Mouse (Mus musculus): ENCODE data around the gene Guk1. TPM values are rescaled to one million over a fixed set of nuclear protein-coding genes. Genes with fewer than 3 reads are reported as not detected.
A peak's percentile ranks its signal among the peaks of the same experiment; 100 is the strongest.

The Guk1 gene
- polyA plus RNA-seq, 1 experiment: 54.9 TPM

DNA sequence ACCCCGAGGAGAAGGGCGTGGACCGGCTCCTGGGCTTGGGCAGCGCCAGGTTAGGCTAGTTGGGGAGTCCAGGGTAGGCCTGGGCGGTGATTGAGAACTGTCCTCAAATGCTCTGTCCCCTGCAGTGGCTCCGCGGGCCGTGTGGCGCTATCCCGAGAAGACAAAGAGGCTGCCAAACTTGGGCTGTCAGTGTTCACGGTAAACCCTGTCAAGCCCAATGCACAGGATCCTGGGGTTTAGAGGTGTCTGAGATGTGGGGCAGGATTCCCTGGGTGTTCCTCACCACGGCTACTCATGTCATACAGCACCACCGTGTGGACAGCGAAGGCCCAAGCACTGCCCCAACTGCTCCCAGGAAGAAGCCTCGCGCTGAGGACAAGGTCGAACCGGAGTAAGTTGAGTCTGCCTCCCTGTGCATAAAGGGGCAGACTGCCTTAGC, 17.0 kb upstream of the Guk1 start:
- Histone ChIP-seq H3K4me3 (ENCODE audit: low read depth, low read length) (peak overlapping the region; percentile 79), H3K36me3 (ENCODE audit: control insufficient read depth, insufficient read depth, low read length, poor library complexity, severe bottlenecking) (peaks cover 30% of the 10 kb centered on the region), H3K27me3 (ENCODE audit: control insufficient read depth, insufficient read depth, low read length, poor library complexity, severe bottlenecking) (no peaks in the 10 kb centered on the region), H3K4me1 (ENCODE audit: control insufficient read depth, insufficient read depth, low read length) (no peaks in the 10 kb centered on the region), H3K9ac (ENCODE audit: low read depth, poor library complexity, severe bottlenecking) (peak overlapping the region; percentile 51), H3K9me3 (replicated peaks; ENCODE audit: control insufficient read depth, insufficient read depth, low read length, poor library complexity, severe bottlenecking) (no peaks in the 10 kb centered on the region), H3K27ac (ENCODE audit: insufficient read depth, low read length) (no peak overlapping the region)
- TF ChIP-seq CTCF (IDR thresholded peaks at IDR 0.05; ENCODE audit: low read depth, low read length) (peak; percentile 61), EP300 (IDR thresholded peaks at IDR 0.05; ENCODE audit: insufficient read depth, low read depth, low read length) (0 out of 2 replicates have a peak, but pooled peaks have one; percentile 14), POLR2A (IDR thresholded peaks at IDR 0.05; ENCODE audit: insufficient read depth, low read length) (no peak)

- Histone ChIP-seq H3K4me1 (ENCODE audit: control insufficient read depth, insufficient read depth, low read length) (no peaks in the 10 kb centered on the region), H3K4me3 (ENCODE audit: low read depth, low read length) (peak within 1 kb of the TSS; percentile 79), H3K27ac (ENCODE audit: insufficient read depth, low read length) (peak within 1 kb of the TSS; percentile 8; the same call in 1 of the 2 replicates), H3K9me3 (replicated peaks; ENCODE audit: control insufficient read depth, insufficient read depth, low read length, poor library complexity, severe bottlenecking) (no peaks in the 10 kb centered on the region), H3K27me3 (ENCODE audit: control insufficient read depth, insufficient read depth, low read length, poor library complexity, severe bottlenecking) (no peaks in the 10 kb centered on the region), H3K9ac (ENCODE audit: low read depth, poor library complexity, severe bottlenecking) (peak within 1 kb of the TSS; percentile 51), H3K36me3 (ENCODE audit: control insufficient read depth, insufficient read depth, low read length, poor library complexity, severe bottlenecking) (peaks cover 28% of the 10 kb centered on the region)
- TF ChIP-seq POLR2A (IDR thresholded peaks at IDR 0.05; ENCODE audit: insufficient read depth, low read length) (peak; percentile 77), CTCF (IDR thresholded peaks at IDR 0.05; ENCODE audit: low read depth, low read length) (no peak)
These were observed 16.3 kb upstream of the Guk1 start, which contains the start of gene 2310033P09Rik for GRCm38 (mm10) chr11:59208153-59208831. Gene 2310033P09Rik (plus strand): TSS chr11:59208321.

DNA sequence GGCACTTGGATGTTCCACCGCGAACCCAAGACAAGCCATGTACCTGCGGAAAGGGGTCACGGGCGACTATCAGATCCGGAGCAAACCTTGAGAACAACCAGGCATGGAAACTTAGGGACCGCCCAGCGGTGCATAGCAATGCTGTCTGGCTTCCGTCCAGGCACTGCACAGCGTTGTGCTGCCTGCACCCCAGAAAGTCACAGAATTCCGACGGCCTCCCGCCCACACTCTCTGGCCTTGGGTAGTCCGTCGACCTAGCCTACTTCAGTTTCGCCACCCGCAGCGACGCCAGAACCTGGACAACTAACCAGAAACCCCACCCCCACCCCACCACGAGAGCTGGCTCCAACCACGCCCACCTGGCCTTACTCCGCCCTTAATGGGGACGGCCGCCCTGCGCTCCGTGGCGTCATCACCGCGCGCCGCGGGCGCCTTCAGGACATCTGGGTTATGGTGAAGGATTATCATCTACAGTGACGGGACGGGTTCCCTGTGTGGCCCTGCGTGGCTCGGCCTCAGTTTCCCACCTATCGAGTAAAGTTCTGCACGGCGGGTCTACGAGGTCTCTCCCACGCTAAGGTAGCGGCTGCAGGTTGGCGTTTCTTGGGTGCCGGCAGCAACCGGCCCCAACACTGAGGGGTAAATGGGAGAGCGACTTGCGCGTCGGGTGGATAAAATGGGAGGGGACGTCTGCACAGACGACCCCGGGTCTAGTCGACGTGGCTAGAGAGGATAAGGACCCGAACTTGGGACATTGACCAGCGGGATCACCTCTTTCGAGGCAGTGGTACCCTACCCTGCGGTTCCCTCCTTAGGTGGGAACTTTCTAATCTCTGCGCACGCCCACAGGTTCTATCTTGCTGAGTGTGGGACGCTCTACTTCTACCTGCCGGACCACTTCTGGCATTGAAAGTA, 10.3 kb upstream of the Guk1 start, which contains the start of gene Mrpl55:
Gene Mrpl55, plus strand, starts transcription at position 406 of the 915 bp plus-strand sequence.
- Histone ChIP-seq H3K27me3 (ENCODE audit: control insufficient read depth, insufficient read depth, low read length, poor library complexity, severe bottlenecking) (no peaks in the 10 kb centered on the region), H3K9ac (ENCODE audit: low read depth, poor library complexity, severe bottlenecking) (peak within 1 kb of the TSS; percentile 80), H3K36me3 (ENCODE audit: control insufficient read depth, insufficient read depth, low read length, poor library complexity, severe bottlenecking) (peaks cover 7% of the 10 kb centered on the region; the same call in 1 of the 2 replicates), H3K27ac (ENCODE audit: insufficient read depth, low read length) (no peak within 1 kb of the TSS), H3K4me3 (ENCODE audit: low read depth, low read length) (peak within 1 kb of the TSS; percentile 98), H3K4me1 (ENCODE audit: control insufficient read depth, insufficient read depth, low read length) (no peaks in the 10 kb centered on the region), H3K9me3 (replicated peaks; ENCODE audit: control insufficient read depth, insufficient read depth, low read length, poor library complexity, severe bottlenecking) (no peaks in the 10 kb centered on the region)
- TF ChIP-seq EP300 (IDR thresholded peaks at IDR 0.05; ENCODE audit: insufficient read depth, low read depth, low read length): 0 out of 2 replicates have a peak, but pooled peaks have one; percentile 4
- TF ChIP-seq POLR2A (IDR thresholded peaks at IDR 0.05; ENCODE audit: insufficient read depth, low read length): peak; percentile 74
- TF ChIP-seq CTCF (IDR thresholded peaks at IDR 0.05; ENCODE audit: low read depth, low read length): no peak

DNA sequence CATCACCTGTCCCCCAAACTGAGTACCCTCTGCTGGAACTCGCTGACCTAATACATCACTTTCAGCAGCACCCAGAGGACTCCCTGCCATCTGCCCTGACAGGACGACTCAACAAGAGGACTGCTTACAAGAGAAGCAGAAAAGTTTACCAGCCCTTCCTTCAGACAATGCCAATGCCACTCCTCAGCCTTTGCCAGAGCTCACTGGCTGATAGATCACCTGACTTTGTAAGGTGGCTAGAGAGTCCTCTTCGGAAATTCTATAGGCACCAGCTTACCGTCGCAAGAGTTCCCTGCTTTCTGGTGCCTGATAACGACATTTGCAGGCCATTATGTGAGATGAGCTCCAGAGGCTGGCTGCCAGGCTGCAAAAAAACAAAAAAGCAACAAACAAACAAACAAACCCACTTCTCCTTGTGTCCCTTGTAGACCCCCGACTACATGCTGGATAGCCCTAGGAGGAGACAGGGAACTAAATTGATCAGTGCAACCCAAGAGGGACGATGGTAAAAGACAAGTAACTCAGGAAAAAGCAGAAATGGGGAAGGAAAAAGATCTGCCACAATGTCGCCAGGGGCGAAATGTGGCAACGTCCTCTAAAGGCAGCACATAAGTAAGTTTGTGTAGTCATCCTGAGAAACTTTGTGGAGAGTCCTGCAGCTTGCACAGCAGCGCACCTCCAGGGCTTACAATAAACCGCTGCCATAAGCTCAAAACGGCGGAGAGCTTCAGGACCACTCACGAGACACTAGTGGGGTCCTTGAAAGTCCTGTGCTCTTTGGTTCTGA, 9.4 kb upstream of the Guk1 start:
- Histone ChIP-seq H3K4me3 (ENCODE audit: low read depth, low read length) (peak overlapping the region; percentile 98), H3K4me1 (ENCODE audit: control insufficient read depth, insufficient read depth, low read length) (no peaks in the 10 kb centered on the region), H3K9ac (ENCODE audit: low read depth, poor library complexity, severe bottlenecking) (peak overlapping the region; percentile 80), H3K27ac (ENCODE audit: insufficient read depth, low read length) (no peak overlapping the region), H3K36me3 (ENCODE audit: control insufficient read depth, insufficient read depth, low read length, poor library complexity, severe bottlenecking) (peaks cover 7% of the 10 kb centered on the region; the same call in 1 of the 2 replicates), H3K27me3 (ENCODE audit: control insufficient read depth, insufficient read depth, low read length, poor library complexity, severe bottlenecking) (no peaks in the 10 kb centered on the region), H3K9me3 (replicated peaks; ENCODE audit: control insufficient read depth, insufficient read depth, low read length, poor library complexity, severe bottlenecking) (no peaks in the 10 kb centered on the region)
- TF ChIP-seq EP300 (IDR thresholded peaks at IDR 0.05; ENCODE audit: insufficient read depth, low read depth, low read length) (no peak), CTCF (IDR thresholded peaks at IDR 0.05; ENCODE audit: low read depth, low read length) (no peak), POLR2A (IDR thresholded peaks at IDR 0.05; ENCODE audit: insufficient read depth, low read length) (no peak)

- H3K9ac ChIP-seq (ENCODE audit: low read depth, poor library complexity, severe bottlenecking): no peak overlapping the region
- H3K4me3 ChIP-seq (ENCODE audit: low read depth, low read length): no peak overlapping the region
- H3K36me3 ChIP-seq (ENCODE audit: control insufficient read depth, insufficient read depth, low read length, poor library complexity, severe bottlenecking): no peaks in the 10 kb centered on the region
- no peak for TF ChIP-seq POLR2A (IDR thresholded peaks at IDR 0.05; ENCODE audit: insufficient read depth, low read length)
- no peak for TF ChIP-seq EP300 (IDR thresholded peaks at IDR 0.05; ENCODE audit: insufficient read depth, low read depth, low read length)
- TF ChIP-seq CTCF (IDR thresholded peaks at IDR 0.05; ENCODE audit: low read depth, low read length): no peak
- no peaks in the 10 kb centered on the region for H3K27me3 ChIP-seq (ENCODE audit: control insufficient read depth, insufficient read depth, low read length, poor library complexity, severe bottlenecking)
- no peaks in the 10 kb centered on the region for H3K9me3 ChIP-seq (replicated peaks; ENCODE audit: control insufficient read depth, insufficient read depth, low read length, poor library complexity, severe bottlenecking)
- no peak overlapping the region for H3K27ac ChIP-seq (ENCODE audit: insufficient read depth, low read length)
- no peaks in the 10 kb centered on the region for H3K4me1 ChIP-seq (ENCODE audit: control insufficient read depth, insufficient read depth, low read length)
These were observed 4.2 kb upstream of the Guk1 start for GRCm38 (mm10) chr11:59196230-59196629.

Measured in ES-Bruce4 (cell line).